Mouse (Mus musculus) thymus, adult 2 months (tissue): Measurements from ENCODE around the gene Zfp326.

Experiments used
- CTCF ChIP-seq: fragments of 200-500 bp; IDR thresholded peaks from 2 replicates; pipeline ENCODE4 v1.5.1; 2012; ENCODE audit warnings: mild to moderate bottlenecking, control low read depth, low read length, moderate library complexity, borderline replicate concordance; ENCODE audit not compliant: control insufficient read depth, poor library complexity, insufficient read depth; ENCODE audit errors: extremely low read depth
- POLR2A ChIP-seq: fragments of 200-500 bp; IDR thresholded peaks from 2 replicates; pipeline ENCODE4 v1.6.1; 2012; ENCODE audit warnings: mild to moderate bottlenecking, low read length, control low read depth, moderate library complexity; ENCODE audit not compliant: control insufficient read depth, poor library complexity, insufficient read depth; ENCODE audit errors: extremely low read depth

DNA sequence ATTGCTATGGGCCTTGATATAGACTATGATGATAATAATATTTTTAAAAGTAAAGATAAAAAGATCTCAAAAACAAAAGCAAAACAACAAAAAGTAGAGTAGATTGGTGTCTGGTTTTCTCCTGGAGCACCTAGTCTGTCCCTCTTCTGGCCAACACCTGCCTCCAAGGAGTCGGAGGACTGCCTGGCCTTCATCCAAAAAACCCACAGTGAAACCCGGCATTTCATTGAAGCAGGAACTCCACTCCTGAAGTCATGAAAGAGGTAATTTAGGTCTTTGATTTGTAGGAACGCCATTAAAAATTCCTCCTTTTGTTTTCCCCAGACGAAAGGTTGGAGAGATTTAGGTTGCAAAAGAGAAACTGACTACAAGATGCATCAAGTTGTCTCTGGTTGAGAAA is 8.9 kb upstream of the Zfp326 start:
- no peak for TF ChIP-seq POLR2A
- TF ChIP-seq CTCF: no peak
